Mouse (Mus musculus): ENCODE results near the gene Fgf9. TPM values are rescaled to one million over a fixed set of nuclear protein-coding genes. Genes with fewer than 3 reads are reported as not detected.

Fgf9 gene
- polyA plus RNA-seq (2016; fragmentation: Nextera tagmentation; extraction: Ambion mirVana): 2.8 and 4.4 TPM in 2 replicates

- DNase-seq (ENCODE audit: low spot score): peak; percentile 71
- Histone ChIP-seq H3K4me1 (replicated peaks) (peaks cover 53% of the 10 kb centered on the region), H3K27me3 (ENCODE audit: insufficient read depth, poor library complexity, severe bottlenecking) (peaks cover 74% of the 10 kb centered on the region), H3K4me3 (peak within 1 kb of the TSS; percentile 69), H3K9me3 (no peaks in the 10 kb centered on the region), H3K36me3 (no peaks in the 10 kb centered on the region), H3K27ac (peak within 1 kb of the TSS; percentile 87)
- under 1% methylated on average over 33 of the region's 33 CpGs for WGBS
Measured at GRCm38 (mm10) chr14:58070481-58071119, at the start of gene Fgf9. TSS of gene Fgf9 (plus strand) at chr14:58070547.

DNA sequence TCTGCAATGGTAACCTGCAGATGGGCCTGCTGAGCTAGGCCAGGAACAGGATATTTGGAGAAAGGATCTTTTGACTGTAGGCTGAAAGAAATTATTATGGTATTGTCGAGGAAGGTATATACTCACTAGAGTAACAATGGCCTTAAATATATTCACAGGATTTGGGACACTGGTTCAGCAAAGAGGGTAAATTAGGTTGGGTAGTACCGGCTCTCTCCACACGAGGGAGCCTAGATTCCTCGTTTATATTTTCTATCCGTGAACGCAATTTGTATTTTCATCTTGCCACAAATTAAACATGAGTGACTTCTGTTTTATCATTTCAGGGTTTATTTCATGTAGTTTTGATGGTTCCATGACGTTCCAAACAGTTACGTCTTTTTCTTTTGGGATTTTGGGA is 35.8 kb upstream of the Fgf9 start:
- Histone ChIP-seq H3K27me3 (ENCODE audit: insufficient read depth, poor library complexity, severe bottlenecking) (no peaks in the 10 kb centered on the region), H3K4me1 (replicated peaks) (peaks cover 8% of the 10 kb centered on the region; the same call in 1 of the 2 replicates), H3K9me3 (no peaks in the 10 kb centered on the region), H3K4me3 (no peak overlapping the region), H3K36me3 (no peaks in the 10 kb centered on the region), H3K27ac (no peak overlapping the region)
- peak; percentile 38 for DNase-seq (ENCODE audit: low spot score)
- 13% methylated on average over 8 of the region's 8 CpGs for WGBS

GRCm38 (mm10) chr14:58036174-58036573 is 34.2 kb upstream of the Fgf9 start:
- no peak overlapping the region for H3K27ac ChIP-seq
- H3K9me3 ChIP-seq: no peaks in the 10 kb centered on the region
- no peaks in the 10 kb centered on the region for H3K36me3 ChIP-seq
- no peaks in the 10 kb centered on the region for H3K27me3 ChIP-seq (ENCODE audit: insufficient read depth, poor library complexity, severe bottlenecking)
- no peak for DNase-seq (ENCODE audit: low spot score)
- peaks cover 8% of the 10 kb centered on the region; the same call in 1 of the 2 replicates for H3K4me1 ChIP-seq (replicated peaks)
- H3K4me3 ChIP-seq: no peak overlapping the region
- 23% methylated on average over 6 of the region's 6 CpGs for WGBS

DNA sequence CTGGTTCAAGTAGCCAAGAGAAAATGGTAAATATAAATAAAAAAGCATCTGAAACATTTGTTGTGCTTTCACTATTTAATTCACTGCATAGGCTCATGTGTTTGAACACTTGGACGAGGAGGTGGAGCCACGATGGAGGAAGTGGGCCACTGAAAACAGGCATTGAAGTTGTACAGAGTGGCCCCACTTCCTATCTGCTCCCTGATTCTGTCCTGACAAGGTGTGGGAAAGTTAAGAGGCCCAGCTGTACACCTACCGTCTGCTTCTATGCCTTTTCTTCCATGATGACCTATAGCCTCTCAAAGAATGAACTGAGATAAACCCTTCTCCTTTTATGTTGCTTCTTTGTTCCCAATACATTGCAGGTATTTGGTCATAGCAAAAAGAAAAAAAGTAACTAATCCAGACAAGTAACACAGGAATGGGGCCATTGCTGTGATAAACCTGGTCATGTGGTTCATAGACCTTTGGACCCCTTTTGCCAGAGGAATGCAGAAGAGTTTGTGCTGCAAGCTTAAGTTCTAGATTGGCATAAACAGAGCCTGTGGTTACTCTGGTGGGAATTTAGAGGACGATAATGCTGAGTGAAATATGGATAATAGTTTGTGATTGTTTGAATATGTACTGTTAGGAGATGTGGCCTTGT is 23.6 kb upstream of the Fgf9 start:
- Histone ChIP-seq H3K4me1 (replicated peaks) (no peaks in the 10 kb centered on the region), H3K4me3 (no peak overlapping the region), H3K27ac (no peak overlapping the region), H3K27me3 (ENCODE audit: insufficient read depth, poor library complexity, severe bottlenecking) (no peaks in the 10 kb centered on the region), H3K36me3 (no peaks in the 10 kb centered on the region), H3K9me3 (no peaks in the 10 kb centered on the region)
- DNase-seq (ENCODE audit: low spot score): no peak
- WGBS: 91% methylated on average over 4 of the region's 4 CpGs

GRCm38 (mm10) chr14:58050691-58051090 is 19.7 kb upstream of the Fgf9 start:
- Histone ChIP-seq H3K4me1 (replicated peaks) (no peaks in the 10 kb centered on the region), H3K36me3 (no peaks in the 10 kb centered on the region), H3K27ac (no peak overlapping the region), H3K27me3 (ENCODE audit: insufficient read depth, poor library complexity, severe bottlenecking) (no peaks in the 10 kb centered on the region), H3K9me3 (0 out of 2 replicates have a peak, but pooled peaks cover 3% of the 10 kb centered on the region), H3K4me3 (no peak overlapping the region)
- 77% methylated on average over 5 of the region's 5 CpGs for WGBS
- no peak for DNase-seq (ENCODE audit: low spot score)

- no peak overlapping the region for H3K27ac ChIP-seq
- H3K4me3 ChIP-seq: no peak overlapping the region
- no peaks in the 10 kb centered on the region for H3K36me3 ChIP-seq
- no peaks in the 10 kb centered on the region for H3K9me3 ChIP-seq
- no peak for DNase-seq (ENCODE audit: low spot score)
- peaks cover 44% of the 10 kb centered on the region for H3K27me3 ChIP-seq (ENCODE audit: insufficient read depth, poor library complexity, severe bottlenecking)
- WGBS: 57% methylated on average over 2 of the region's 2 CpGs
- peaks cover 25% of the 10 kb centered on the region for H3K4me1 ChIP-seq (replicated peaks)
Measured at GRCm38 (mm10) chr14:58067586-58067985, 2.8 kb upstream of the Fgf9 start.

DNA sequence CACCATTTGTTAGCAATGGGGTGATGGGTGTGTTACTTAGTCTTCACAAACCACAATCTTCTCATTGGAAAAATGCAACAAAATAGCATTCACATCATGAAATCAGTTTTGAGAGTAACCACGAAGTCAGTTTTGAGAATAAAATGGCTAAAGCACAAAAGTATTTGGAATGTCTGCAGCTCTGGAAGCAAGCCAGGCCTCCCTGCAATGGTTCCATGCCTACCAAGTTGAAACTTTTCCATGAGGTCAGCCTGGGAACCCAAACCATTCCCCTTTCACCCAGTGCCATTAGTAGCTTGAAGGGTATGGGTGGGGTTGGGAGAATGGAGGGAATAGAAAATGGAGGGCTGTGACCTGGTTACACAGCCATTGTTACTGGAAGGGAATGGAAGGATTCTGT is 1.7 kb upstream of the Fgf9 start:
- H3K9me3 ChIP-seq: no peaks in the 10 kb centered on the region
- H3K27me3 ChIP-seq (ENCODE audit: insufficient read depth, poor library complexity, severe bottlenecking): peaks cover 55% of the 10 kb centered on the region
- no peaks in the 10 kb centered on the region for H3K36me3 ChIP-seq
- no peak overlapping the region for H3K4me3 ChIP-seq
- 85% methylated on average over 1 of the region's 1 CpGs for WGBS
- DNase-seq (ENCODE audit: low spot score): no peak
- H3K4me1 ChIP-seq (replicated peaks): peaks cover 33% of the 10 kb centered on the region
- no peak overlapping the region for H3K27ac ChIP-seq

GRCm38 (mm10) chr14:58069927-58070326 is 420 bp upstream of the Fgf9 start:
- H3K4me1 ChIP-seq (replicated peaks): peaks cover 46% of the 10 kb centered on the region
- no peaks in the 10 kb centered on the region for H3K36me3 ChIP-seq
- H3K27me3 ChIP-seq (ENCODE audit: insufficient read depth, poor library complexity, severe bottlenecking): peaks cover 67% of the 10 kb centered on the region
- 4% methylated on average over 6 of the region's 6 CpGs for WGBS
- H3K4me3 ChIP-seq: peak overlapping the region; percentile 69
- no peak for DNase-seq (ENCODE audit: low spot score)
- no peaks in the 10 kb centered on the region for H3K9me3 ChIP-seq
- H3K27ac ChIP-seq: no peak overlapping the region

- WGBS: under 1% methylated on average over 31 of the region's 31 CpGs
- Histone ChIP-seq H3K4me1 (replicated peaks) (peaks cover 59% of the 10 kb centered on the region), H3K27me3 (ENCODE audit: insufficient read depth, poor library complexity, severe bottlenecking) (peaks cover 80% of the 10 kb centered on the region), H3K9me3 (no peaks in the 10 kb centered on the region), H3K36me3 (no peaks in the 10 kb centered on the region), H3K4me3 (peak overlapping the region; percentile 69), H3K27ac (peak overlapping the region; percentile 87)
- DNase-seq (ENCODE audit: low spot score): no peak
Measured at GRCm38 (mm10) chr14:58071120-58071641, 834 bp downstream of the Fgf9 start.

DNA sequence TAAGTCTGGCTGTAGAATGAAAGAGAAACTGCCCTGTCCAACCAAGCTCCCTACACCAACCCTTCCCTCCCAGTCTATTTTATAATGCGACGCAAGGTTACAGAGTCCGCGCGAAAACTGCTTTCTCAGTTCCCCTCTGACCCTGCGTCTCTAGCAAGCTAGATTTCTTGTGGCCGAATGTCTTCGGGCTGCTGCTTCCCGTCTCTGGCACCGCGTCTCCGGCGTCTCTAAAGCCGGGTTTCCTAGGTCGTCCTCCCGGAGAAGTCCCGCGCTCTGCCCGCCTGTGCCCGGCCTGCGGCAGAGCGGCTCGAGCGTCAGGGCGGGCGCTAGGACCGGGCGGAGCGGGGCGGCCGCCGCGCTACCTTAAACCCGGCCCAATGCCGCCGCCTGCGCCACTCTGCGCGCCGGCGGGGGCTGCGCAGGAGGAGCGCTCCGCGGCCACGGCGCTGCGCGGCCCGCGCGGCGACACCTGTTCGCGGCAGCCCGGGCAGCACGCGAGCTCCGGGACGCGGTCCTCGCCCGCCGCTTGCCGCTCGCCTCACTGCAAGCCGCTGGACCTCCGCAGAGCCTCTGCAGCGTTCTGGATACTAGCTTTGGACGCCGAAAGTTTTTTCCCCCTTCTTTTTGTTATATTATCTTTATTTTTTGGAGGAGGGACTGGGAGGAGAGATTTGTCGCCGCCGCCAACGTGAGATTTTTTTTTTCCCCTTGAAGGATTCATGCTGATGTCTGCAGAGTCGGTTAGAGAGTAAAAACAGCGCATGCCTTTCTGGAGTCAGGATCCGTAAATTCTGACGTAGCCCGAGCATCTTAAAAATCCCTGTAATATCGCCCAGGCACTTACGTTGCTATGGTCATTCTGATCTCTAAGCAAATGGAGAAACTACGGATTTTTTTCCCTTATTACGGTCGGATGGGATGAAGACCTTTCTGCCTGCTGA is 1.8 kb downstream of the Fgf9 start:
- Histone ChIP-seq H3K4me3 (peak overlapping the region; percentile 69), H3K4me1 (replicated peaks) (peaks cover 67% of the 10 kb centered on the region), H3K36me3 (no peaks in the 10 kb centered on the region), H3K9me3 (no peaks in the 10 kb centered on the region), H3K27me3 (ENCODE audit: insufficient read depth, poor library complexity, severe bottlenecking) (peaks cover 89% of the 10 kb centered on the region), H3K27ac (peak overlapping the region; percentile 87)
- peak; percentile 81 for DNase-seq (ENCODE audit: low spot score)
- under 1% methylated on average over 85 of the region's 85 CpGs for WGBS

GRCm38 (mm10) chr14:58072771-58073501 is 2.6 kb downstream of the Fgf9 start:
- H3K4me3 ChIP-seq: peak overlapping the region; percentile 69
- H3K36me3 ChIP-seq: no peaks in the 10 kb centered on the region
- under 1% methylated on average over 29 of the region's 29 CpGs for WGBS
- H3K27me3 ChIP-seq (ENCODE audit: insufficient read depth, poor library complexity, severe bottlenecking): peaks cover 98% of the 10 kb centered on the region
- DNase-seq (ENCODE audit: low spot score): peak; percentile 48
- peaks cover 67% of the 10 kb centered on the region for H3K4me1 ChIP-seq (replicated peaks)
- no peaks in the 10 kb centered on the region for H3K9me3 ChIP-seq
- H3K27ac ChIP-seq: no peak overlapping the region

GRCm38 (mm10) chr14:58073936-58074335 is 3.6 kb downstream of the Fgf9 start:
- peak; percentile 33 for DNase-seq (ENCODE audit: low spot score)
- Histone ChIP-seq H3K9me3 (no peaks in the 10 kb centered on the region), H3K27ac (no peak overlapping the region), H3K27me3 (ENCODE audit: insufficient read depth, poor library complexity, severe bottlenecking) (peaks cover 100% of the 10 kb centered on the region), H3K4me1 (replicated peaks) (peaks cover 67% of the 10 kb centered on the region), H3K36me3 (no peaks in the 10 kb centered on the region), H3K4me3 (peak overlapping the region; percentile 69)
- WGBS: 2% methylated on average over 20 of the region's 20 CpGs

Measured in hindbrain, embryonic 10.5 days (tissue).